Mouse (Mus musculus): ENCODE results near the gene Rcor1. TPM values are rescaled to one million over a fixed set of nuclear protein-coding genes. Genes with fewer than 3 reads are reported as not detected.

Gene Rcor1
- polyA plus RNA-seq, 1 experiment, result 34.4 TPM

DNA sequence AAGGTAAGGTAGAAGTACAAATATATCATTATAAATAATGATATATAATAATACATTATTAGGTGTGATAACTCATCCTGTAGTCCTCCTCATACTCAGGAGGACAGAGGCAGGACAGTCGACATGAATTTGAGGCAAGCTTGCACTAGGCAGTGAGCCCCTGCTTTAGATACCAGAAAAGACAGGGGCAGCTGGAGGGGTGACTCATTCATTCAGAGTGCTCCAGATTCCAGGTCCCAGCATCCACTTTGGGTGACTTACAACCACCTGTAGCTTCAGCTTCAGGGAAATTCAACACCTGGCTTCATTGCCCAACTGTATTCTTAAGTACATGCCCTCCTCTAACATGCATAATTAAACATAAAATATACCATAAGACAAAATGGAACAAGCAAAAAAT is 7.7 kb downstream of the Rcor1 start:
- Histone ChIP-seq H3K4me1 (ENCODE audit: control insufficient read depth, insufficient read depth, low read length) (no peaks in the 10 kb centered on the region), H3K27me3 (ENCODE audit: control insufficient read depth, insufficient read depth, low read length, poor library complexity, severe bottlenecking) (no peaks in the 10 kb centered on the region), H3K36me3 (ENCODE audit: control insufficient read depth, insufficient read depth, low read length, poor library complexity, severe bottlenecking) (no peaks in the 10 kb centered on the region), H3K4me3 (ENCODE audit: low read depth, low read length) (no peak overlapping the region), H3K27ac (ENCODE audit: insufficient read depth, low read length) (no peak overlapping the region), H3K9ac (ENCODE audit: low read depth, poor library complexity, severe bottlenecking) (no peak overlapping the region), H3K9me3 (replicated peaks; ENCODE audit: control insufficient read depth, insufficient read depth, low read length, poor library complexity, severe bottlenecking) (no peaks in the 10 kb centered on the region)
- TF ChIP-seq POLR2A (IDR thresholded peaks at IDR 0.05; ENCODE audit: insufficient read depth, low read length), result no peak

DNA sequence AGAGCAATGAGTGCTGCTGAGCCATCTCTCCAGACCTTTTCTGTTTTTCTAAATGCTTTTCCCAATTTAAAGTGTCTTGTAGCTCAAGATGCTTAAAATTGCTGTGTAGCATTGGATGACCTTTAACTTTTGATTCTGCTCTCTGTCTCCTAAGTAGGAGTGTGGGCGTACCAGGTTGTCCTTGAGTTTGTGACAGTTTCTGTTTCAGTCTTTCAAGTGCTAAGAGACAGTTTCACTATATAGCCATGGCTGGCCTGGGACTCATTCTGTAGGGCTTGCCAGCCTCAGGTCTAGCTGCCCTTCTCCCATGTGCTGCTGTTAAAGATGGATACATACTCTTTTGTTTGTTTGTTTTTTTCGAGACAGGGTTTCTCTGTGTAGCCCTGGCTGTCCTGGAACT is 9.1 kb downstream of the Rcor1 start:
- H3K36me3 ChIP-seq (ENCODE audit: control insufficient read depth, insufficient read depth, low read length, poor library complexity, severe bottlenecking), result no peaks in the 10 kb centered on the region
- no peaks in the 10 kb centered on the region for H3K9me3 ChIP-seq (replicated peaks; ENCODE audit: control insufficient read depth, insufficient read depth, low read length, poor library complexity, severe bottlenecking)
- H3K4me3 ChIP-seq (ENCODE audit: low read depth, low read length), result no peak overlapping the region
- no peaks in the 10 kb centered on the region for H3K27me3 ChIP-seq (ENCODE audit: control insufficient read depth, insufficient read depth, low read length, poor library complexity, severe bottlenecking)
- H3K9ac ChIP-seq (ENCODE audit: low read depth, poor library complexity, severe bottlenecking), result no peak overlapping the region
- no peaks in the 10 kb centered on the region for H3K4me1 ChIP-seq (ENCODE audit: control insufficient read depth, insufficient read depth, low read length)
- H3K27ac ChIP-seq (ENCODE audit: insufficient read depth, low read length), result no peak overlapping the region
- no peak for TF ChIP-seq EP300 (IDR thresholded peaks at IDR 0.05; ENCODE audit: insufficient read depth, low read depth, low read length)
- no peak for TF ChIP-seq CTCF (IDR thresholded peaks at IDR 0.05; ENCODE audit: low read depth, low read length)
- no peak for TF ChIP-seq POLR2A (IDR thresholded peaks at IDR 0.05; ENCODE audit: insufficient read depth, low read length)

DNA sequence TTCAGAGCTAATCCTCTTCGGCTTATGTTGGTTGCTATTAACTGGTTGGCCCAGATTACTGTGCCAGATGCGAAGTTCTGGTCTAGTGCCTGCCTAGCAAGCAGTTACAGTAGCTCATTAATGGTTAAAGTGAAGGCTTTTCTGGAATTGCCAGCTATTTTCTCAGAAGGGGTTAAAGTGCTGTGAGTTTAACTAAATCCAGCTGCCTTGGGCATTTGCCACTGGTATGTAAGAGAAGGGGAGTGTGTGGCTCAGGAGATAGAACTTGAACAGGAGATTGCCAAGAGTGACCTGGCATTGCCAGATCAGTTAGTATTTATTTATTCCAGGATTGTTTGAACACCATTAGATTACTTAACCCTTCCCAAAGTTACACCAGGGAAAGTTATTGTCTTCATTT is 11.1 kb downstream of the Rcor1 start:
- Histone ChIP-seq H3K9me3 (replicated peaks; ENCODE audit: control insufficient read depth, insufficient read depth, low read length, poor library complexity, severe bottlenecking) (no peaks in the 10 kb centered on the region), H3K27ac (ENCODE audit: insufficient read depth, low read length) (no peak overlapping the region), H3K36me3 (ENCODE audit: control insufficient read depth, insufficient read depth, low read length, poor library complexity, severe bottlenecking) (no peaks in the 10 kb centered on the region), H3K9ac (ENCODE audit: low read depth, poor library complexity, severe bottlenecking) (no peak overlapping the region), H3K4me3 (ENCODE audit: low read depth, low read length) (no peak overlapping the region), H3K4me1 (ENCODE audit: control insufficient read depth, insufficient read depth, low read length) (no peaks in the 10 kb centered on the region), H3K27me3 (ENCODE audit: control insufficient read depth, insufficient read depth, low read length, poor library complexity, severe bottlenecking) (no peaks in the 10 kb centered on the region)
- TF ChIP-seq EP300 (IDR thresholded peaks at IDR 0.05; ENCODE audit: insufficient read depth, low read depth, low read length) (no peak), POLR2A (IDR thresholded peaks at IDR 0.05; ENCODE audit: insufficient read depth, low read length) (no peak), CTCF (IDR thresholded peaks at IDR 0.05; ENCODE audit: low read depth, low read length) (no peak)

DNA sequence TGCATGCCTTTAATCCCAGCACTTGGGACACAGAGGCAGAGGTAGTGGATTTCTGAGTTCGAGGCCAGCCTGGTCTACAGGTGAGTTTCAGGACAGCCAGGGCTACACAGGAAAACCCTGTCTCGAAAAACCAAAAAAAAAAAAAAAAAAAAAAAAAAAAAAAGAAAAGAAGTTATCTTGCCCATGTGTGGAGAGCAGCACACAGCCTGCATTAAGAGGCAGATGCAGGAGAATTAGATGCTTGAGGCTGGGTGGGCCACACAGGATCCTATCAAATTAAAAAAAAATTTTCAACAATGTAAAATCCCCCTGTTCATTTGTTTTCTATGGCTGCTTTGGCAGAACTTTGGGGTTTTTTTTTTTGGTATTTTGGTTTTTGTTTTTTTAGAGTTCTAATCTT is 24.2 kb downstream of the Rcor1 start:
- no peaks in the 10 kb centered on the region for H3K9me3 ChIP-seq (replicated peaks; ENCODE audit: control insufficient read depth, insufficient read depth, low read length, poor library complexity, severe bottlenecking)
- H3K9ac ChIP-seq (ENCODE audit: low read depth, poor library complexity, severe bottlenecking), result no peak overlapping the region
- TF ChIP-seq POLR2A (IDR thresholded peaks at IDR 0.05; ENCODE audit: insufficient read depth, low read length), result no peak
- no peak for TF ChIP-seq CTCF (IDR thresholded peaks at IDR 0.05; ENCODE audit: low read depth, low read length)
- no peak for TF ChIP-seq EP300 (IDR thresholded peaks at IDR 0.05; ENCODE audit: insufficient read depth, low read depth, low read length)
- H3K4me1 ChIP-seq (ENCODE audit: control insufficient read depth, insufficient read depth, low read length), result no peaks in the 10 kb centered on the region
- H3K36me3 ChIP-seq (ENCODE audit: control insufficient read depth, insufficient read depth, low read length, poor library complexity, severe bottlenecking), result no peaks in the 10 kb centered on the region
- no peak overlapping the region for H3K27ac ChIP-seq (ENCODE audit: insufficient read depth, low read length)
- no peaks in the 10 kb centered on the region for H3K27me3 ChIP-seq (ENCODE audit: control insufficient read depth, insufficient read depth, low read length, poor library complexity, severe bottlenecking)
- H3K4me3 ChIP-seq (ENCODE audit: low read depth, low read length), result no peak overlapping the region

DNA sequence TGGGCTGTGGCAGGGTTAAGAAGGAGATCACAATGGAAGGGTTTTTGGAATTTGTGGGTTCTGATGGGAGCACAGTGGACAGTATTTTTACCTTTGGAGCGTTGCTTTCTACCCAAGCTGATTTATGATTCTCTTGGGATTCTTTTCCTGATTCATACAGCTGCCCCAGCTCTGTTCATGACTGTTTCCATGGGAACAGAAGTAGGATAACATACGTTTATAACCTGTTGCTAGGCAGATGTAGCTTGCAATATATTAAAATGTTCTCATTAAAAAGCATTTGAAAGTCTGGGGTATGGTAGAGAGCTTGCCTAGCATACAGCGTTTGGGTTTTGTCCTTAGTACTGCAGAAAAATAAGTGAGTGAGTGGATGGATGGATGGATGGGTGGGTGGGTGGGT is 25.1 kb downstream of the Rcor1 start:
- no peaks in the 10 kb centered on the region for H3K36me3 ChIP-seq (ENCODE audit: control insufficient read depth, insufficient read depth, low read length, poor library complexity, severe bottlenecking)
- no peak overlapping the region for H3K27ac ChIP-seq (ENCODE audit: insufficient read depth, low read length)
- no peaks in the 10 kb centered on the region for H3K27me3 ChIP-seq (ENCODE audit: control insufficient read depth, insufficient read depth, low read length, poor library complexity, severe bottlenecking)
- H3K4me3 ChIP-seq (ENCODE audit: low read depth, low read length), result no peak overlapping the region
- TF ChIP-seq POLR2A (IDR thresholded peaks at IDR 0.05; ENCODE audit: insufficient read depth, low read length), result no peak
- no peak for TF ChIP-seq CTCF (IDR thresholded peaks at IDR 0.05; ENCODE audit: low read depth, low read length)
- TF ChIP-seq EP300 (IDR thresholded peaks at IDR 0.05; ENCODE audit: insufficient read depth, low read depth, low read length), result no peak
- no peaks in the 10 kb centered on the region for H3K9me3 ChIP-seq (replicated peaks; ENCODE audit: control insufficient read depth, insufficient read depth, low read length, poor library complexity, severe bottlenecking)
- H3K9ac ChIP-seq (ENCODE audit: low read depth, poor library complexity, severe bottlenecking), result no peak overlapping the region
- H3K4me1 ChIP-seq (ENCODE audit: control insufficient read depth, insufficient read depth, low read length), result no peaks in the 10 kb centered on the region

DNA sequence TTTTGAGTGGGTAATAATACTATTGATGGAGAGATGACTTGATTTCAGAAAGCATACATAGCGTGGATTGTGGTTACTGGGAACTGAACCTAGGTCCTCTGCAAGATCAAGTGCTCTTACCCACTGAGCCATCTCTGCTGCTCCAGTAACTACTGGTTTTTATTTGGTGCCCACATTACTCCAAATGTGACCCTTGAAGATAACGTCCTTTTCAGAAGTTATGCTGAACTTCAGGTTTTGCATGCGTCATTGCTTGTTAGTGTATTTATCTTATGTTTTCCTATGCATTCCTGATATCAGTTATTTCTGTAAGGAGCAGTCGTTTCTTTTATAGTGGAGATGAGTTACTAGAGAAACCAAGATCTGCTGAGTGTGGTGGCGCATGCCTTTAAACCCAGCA is 26.2 kb downstream of the Rcor1 start:
- no peak for TF ChIP-seq EP300 (IDR thresholded peaks at IDR 0.05; ENCODE audit: insufficient read depth, low read depth, low read length)
- TF ChIP-seq POLR2A (IDR thresholded peaks at IDR 0.05; ENCODE audit: insufficient read depth, low read length), result no peak
- Histone ChIP-seq H3K27ac (ENCODE audit: insufficient read depth, low read length) (no peak overlapping the region), H3K4me3 (ENCODE audit: low read depth, low read length) (no peak overlapping the region), H3K9me3 (replicated peaks; ENCODE audit: control insufficient read depth, insufficient read depth, low read length, poor library complexity, severe bottlenecking) (no peaks in the 10 kb centered on the region), H3K9ac (ENCODE audit: low read depth, poor library complexity, severe bottlenecking) (no peak overlapping the region), H3K4me1 (ENCODE audit: control insufficient read depth, insufficient read depth, low read length) (no peaks in the 10 kb centered on the region), H3K27me3 (ENCODE audit: control insufficient read depth, insufficient read depth, low read length, poor library complexity, severe bottlenecking) (no peaks in the 10 kb centered on the region), H3K36me3 (ENCODE audit: control insufficient read depth, insufficient read depth, low read length, poor library complexity, severe bottlenecking) (no peaks in the 10 kb centered on the region)
